Mouse (Mus musculus): ENCODE data around the gene Sphk1.

The Sphk1 gene

GRCm38 (mm10) chr11:116580031-116580652 lies 49.4 kb downstream of the Sphk1 start:
- no peak for DNase-seq

- no peak for DNase-seq
These were observed 50.1 kb downstream of the Sphk1 start for GRCm38 (mm10) chr11:116580711-116581375.

- DNase-seq: peak; percentile 82
These were observed 50.7 kb downstream of the Sphk1 start, which contains the start of gene Ube2o for GRCm38 (mm10) chr11:116581376-116581814. Gene Ube2o, minus strand, starts transcription at chr11:116581447.

- no peak for DNase-seq
These were observed 55.0 kb downstream of the Sphk1 start for GRCm38 (mm10) chr11:116585682-116586081.
